Mouse (Mus musculus): ENCODE data around the gene Ndufa4l2.

- TF ChIP-seq GATA1 (IDR thresholded peaks at IDR 0.05; ENCODE audit: low read length) (no peak), TAL1 (IDR thresholded peaks at IDR 0.05; ENCODE audit: low read length) (no peak)
Measured at GRCm38 (mm10) chr10:127521611-127522080, 6.9 kb downstream of the Ndufa4l2 start.
